Mouse (Mus musculus) kidney, adult 2 months (tissue): ENCODE results near the gene Rufy4. TPM values are rescaled to one million over a fixed set of nuclear protein-coding genes. Genes with fewer than 3 reads are reported as not detected.
A peak's percentile ranks its signal among the peaks of the same experiment; 100 is the strongest.

Experiments used
- DNase-seq: peaks from one replicate; pipeline ENCODE4 v3.0.0; 2021
- H3K27ac ChIP-seq: fragments of 200-500 bp; 2 replicates; pipeline ENCODE4 v1.5.1; 2012; ENCODE audit warnings: low read depth, low read length, control low read depth, inconsistent platforms; ENCODE audit not compliant: insufficient read depth
- H3K27me3 ChIP-seq: fragments of 200-500 bp; replicated peaks from 2 replicates; pipeline ENCODE4 v1.6.1; 2012; ENCODE audit warnings: mild to moderate bottlenecking, moderate library complexity, low read length, inconsistent platforms; ENCODE audit not compliant: control insufficient read depth, insufficient read depth
- H3K36me3 ChIP-seq: fragments of 200-500 bp; 2 replicates; pipeline ENCODE4 v1.6.1; 2012; ENCODE audit warnings: mild to moderate bottlenecking, moderate library complexity, low read length, inconsistent platforms; ENCODE audit not compliant: control insufficient read depth, insufficient read depth
- H3K4me1 ChIP-seq: fragments of 200-500 bp; 2 replicates; pipeline ENCODE4 v1.6.1; 2011; ENCODE audit warnings: low read length; ENCODE audit not compliant: control insufficient read depth, insufficient read depth
- H3K4me3 ChIP-seq: fragments of 200-500 bp; 2 replicates; pipeline ENCODE4 v1.5.1; 2011; ENCODE audit warnings: mild to moderate bottlenecking, low read depth, low read length, control low read depth; ENCODE audit not compliant: insufficient read depth
- CTCF ChIP-seq: fragments of 200-500 bp; conservative IDR thresholded peaks from 2 replicates; pipeline ENCODE4 v1.5.1; 2011; ENCODE audit warnings: low read depth, mild to moderate bottlenecking, control low read depth, low read length, moderate library complexity, mixed read lengths; ENCODE audit not compliant: insufficient read depth, insufficient read length
- POLR2A ChIP-seq: fragments of 200-500 bp; IDR thresholded peaks from one replicate; pipeline ENCODE4 v1.6.1; 2011; ENCODE audit warnings: low read depth, low read length, control low read depth
- WGBS: fragments of 180-500 bp; shearing (Covaris S2); methylation state at CpG from one replicate; pipeline ENCODE4 v1.1.7; 2018; 5-methylcytosine and 5-hydroxymethylcytosine counted together
- polyA plus RNA-seq: library from polyadenylated mRNA; depleted of rRNA; stranded (reverse); fragments of >200 nt; gene quantifications from 2 replicates; pipeline ENCODE4 v1.2.3, GENCODE M21; 2012

The Rufy4 gene
- polyA plus RNA-seq, 1 experiment: 2.4 TPM

DNA sequence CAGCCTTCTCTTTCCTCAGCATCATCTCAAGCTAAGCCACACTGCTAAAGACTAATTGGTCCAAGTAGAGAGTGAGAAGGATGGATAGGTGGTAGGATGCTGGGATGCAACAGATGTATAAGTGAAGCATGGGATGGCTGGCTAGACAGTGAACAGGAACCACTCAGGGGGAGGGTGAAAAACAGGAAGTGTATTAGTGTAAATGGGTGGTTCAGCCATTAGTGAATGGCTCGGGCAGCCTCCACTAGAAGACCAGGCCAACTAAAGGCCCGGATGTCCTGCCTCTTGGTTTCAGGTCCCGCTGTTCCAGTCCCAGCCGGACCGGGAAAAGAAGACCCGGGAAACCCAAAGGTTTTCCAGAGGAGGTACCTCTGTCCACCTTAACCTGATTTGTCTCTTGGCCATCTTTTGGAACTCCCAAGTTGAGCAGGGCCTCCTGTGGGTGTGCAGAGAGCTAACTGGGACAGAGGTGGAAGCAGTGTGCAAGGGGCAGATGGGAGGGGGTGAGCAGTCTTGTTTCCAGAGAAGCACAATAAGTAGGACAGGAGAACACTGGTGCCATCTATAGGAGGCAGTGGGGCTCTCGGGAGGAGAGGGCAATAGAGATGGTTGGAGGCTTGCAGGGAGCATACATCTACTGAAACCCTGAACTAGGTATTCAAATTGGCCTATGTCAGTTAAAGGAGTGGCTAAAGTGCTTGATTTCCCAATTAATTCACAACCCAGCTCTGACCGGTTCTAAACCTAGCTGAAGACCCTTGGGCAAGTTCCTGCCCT, 5.7 kb downstream of the Rufy4 start:
- TF ChIP-seq POLR2A (no peak), CTCF (no peak; the same call in 1 of the 2 replicates)
- no peaks in the 10 kb centered on the region for H3K27me3 ChIP-seq
- no peak overlapping the region for H3K4me3 ChIP-seq
- 89% methylated on average over 8 of the region's 8 CpGs for WGBS
- no peak for DNase-seq
- no peak overlapping the region for H3K27ac ChIP-seq
- no peaks in the 10 kb centered on the region for H3K4me1 ChIP-seq
- H3K36me3 ChIP-seq: no peaks in the 10 kb centered on the region

DNA sequence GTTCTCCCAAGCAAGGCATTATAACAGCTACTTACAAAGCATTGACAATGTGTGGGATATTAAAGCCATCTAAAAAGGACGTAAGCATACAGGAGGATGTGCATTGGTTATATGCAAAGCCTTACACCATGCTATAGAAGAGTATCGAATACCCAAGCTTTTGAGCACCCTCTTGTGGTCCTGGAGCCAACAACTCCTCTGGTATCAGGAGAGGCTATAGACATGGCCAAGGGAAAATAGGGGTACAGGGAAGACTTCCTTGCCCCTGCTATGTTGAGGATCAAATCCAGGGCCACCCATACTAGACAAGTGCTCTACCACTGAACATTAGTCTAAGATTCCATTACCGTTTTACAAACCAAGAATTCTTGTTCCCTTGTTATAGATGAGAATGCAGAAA, 6.7 kb downstream of the Rufy4 start:
- Histone ChIP-seq H3K27ac (no peak overlapping the region), H3K36me3 (no peaks in the 10 kb centered on the region), H3K4me1 (no peaks in the 10 kb centered on the region), H3K4me3 (no peak overlapping the region), H3K27me3 (no peaks in the 10 kb centered on the region)
- TF ChIP-seq CTCF (no peak), POLR2A (no peak)
- 74% methylated on average over 3 of the region's 3 CpGs for WGBS
- DNase-seq: no peak

DNA sequence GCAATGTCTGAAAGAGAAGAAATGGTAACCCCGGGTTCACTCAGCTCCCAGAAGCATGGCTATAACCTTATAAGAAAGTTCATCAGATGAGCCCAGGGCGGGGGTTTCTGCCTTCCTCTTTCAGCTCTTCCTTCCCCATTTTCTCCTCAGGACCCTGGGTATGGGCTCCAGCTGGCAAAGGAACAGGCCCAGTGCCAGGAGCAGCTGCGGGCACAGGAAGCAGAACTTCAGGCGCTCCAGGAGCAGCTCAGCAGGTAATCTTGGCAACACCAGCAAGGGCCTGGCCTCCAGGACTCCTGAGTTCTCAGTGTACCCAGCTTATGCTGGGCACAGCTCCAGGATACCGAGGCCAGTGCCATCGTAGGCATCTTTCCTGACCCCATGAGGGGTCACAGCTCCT, 8.6 kb downstream of the Rufy4 start:
- WGBS: 58% methylated on average over 6 of the region's 6 CpGs
- TF ChIP-seq CTCF (no peak), POLR2A (no peak)
- no peaks in the 10 kb centered on the region for H3K36me3 ChIP-seq
- no peaks in the 10 kb centered on the region for H3K4me1 ChIP-seq
- H3K27me3 ChIP-seq: no peaks in the 10 kb centered on the region
- DNase-seq: no peak
- no peak overlapping the region for H3K27ac ChIP-seq
- H3K4me3 ChIP-seq: no peak overlapping the region

DNA sequence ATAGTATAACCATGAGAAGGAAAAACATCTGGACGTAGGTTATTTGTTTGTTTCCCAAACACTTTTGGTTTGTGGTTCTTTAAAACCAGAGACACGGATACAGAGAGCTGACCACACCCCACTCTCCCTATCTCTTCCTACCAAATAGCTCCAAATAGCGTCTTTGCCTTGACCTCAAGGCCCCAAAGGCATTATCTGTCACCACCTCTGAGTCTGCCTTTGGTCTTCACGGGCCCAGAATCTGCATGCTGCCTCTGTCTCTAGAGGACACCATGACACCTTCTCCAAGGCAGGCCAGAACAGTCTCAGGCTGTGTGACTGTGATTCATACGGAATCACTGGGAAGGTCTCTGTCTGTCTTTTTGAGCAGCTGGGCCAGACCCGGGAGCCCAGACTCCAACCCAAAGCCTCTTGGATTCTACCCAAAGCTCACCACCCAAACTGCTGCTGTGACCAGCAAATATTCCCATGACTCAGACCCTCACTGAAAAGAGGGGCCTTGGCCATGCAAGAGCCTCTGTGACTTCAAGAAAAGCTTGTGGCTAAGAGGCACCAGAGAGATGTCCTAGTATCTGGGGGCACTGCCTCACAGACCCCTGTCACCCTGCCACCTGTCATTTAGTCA, 10.1 kb downstream of the Rufy4 start:
- H3K36me3 ChIP-seq: no peaks in the 10 kb centered on the region
- TF ChIP-seq CTCF (no peak), POLR2A (no peak)
- no peaks in the 10 kb centered on the region for H3K27me3 ChIP-seq
- no peak for DNase-seq
- H3K27ac ChIP-seq: no peak overlapping the region
- WGBS: 83% methylated on average over 6 of the region's 6 CpGs
- H3K4me1 ChIP-seq: no peaks in the 10 kb centered on the region
- no peak overlapping the region for H3K4me3 ChIP-seq

DNA sequence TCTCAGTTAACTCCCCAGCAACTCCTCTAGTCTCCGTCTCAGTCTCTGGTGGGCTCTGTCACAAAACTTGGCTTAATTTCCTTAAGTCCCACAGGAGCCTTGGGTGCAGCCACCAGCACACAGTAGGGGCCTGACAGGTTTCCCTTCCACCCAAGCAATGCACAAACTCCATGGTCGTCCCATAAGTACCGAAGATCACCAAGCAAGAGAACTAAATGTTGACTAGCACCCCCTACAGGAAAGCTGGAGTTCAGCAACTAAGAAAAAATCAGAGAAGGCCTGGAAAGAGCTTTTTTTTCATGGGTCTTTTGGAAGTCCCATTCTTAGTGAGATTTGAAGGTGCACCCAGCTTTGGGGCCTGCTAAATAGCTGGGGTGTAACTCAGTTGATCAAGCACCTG, 14.1 kb downstream of the Rufy4 start:
- Histone ChIP-seq H3K4me1 (no peaks in the 10 kb centered on the region), H3K27me3 (no peaks in the 10 kb centered on the region), H3K36me3 (no peaks in the 10 kb centered on the region), H3K4me3 (no peak overlapping the region), H3K27ac (no peak overlapping the region)
- DNase-seq: peak; percentile 23
- TF ChIP-seq POLR2A: no peak
- peak; percentile 22; the same call in 1 of the 2 replicates for TF ChIP-seq CTCF
- 51% methylated on average over 3 of the region's 3 CpGs for WGBS

DNA sequence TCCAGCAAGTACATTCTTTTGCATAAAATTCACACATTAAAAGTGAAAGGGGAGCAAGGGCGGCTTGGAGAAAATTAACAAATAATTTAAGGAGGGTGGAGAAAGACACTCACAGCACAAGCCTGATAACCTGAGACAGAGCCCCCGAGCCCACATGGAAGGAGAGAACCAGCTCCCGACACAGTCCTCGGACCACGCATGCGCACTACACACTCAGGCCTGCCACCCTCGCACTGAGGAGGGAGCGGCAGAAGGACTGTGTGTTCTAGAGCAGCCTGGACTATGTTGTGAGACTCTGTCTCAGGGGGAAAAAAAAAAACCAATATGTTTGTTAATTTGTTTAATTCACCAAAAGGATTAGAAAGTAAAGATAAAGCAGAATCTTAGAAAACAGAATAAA, 16.4 kb downstream of the Rufy4 start:
- no peak for TF ChIP-seq CTCF
- Histone ChIP-seq H3K27me3 (no peaks in the 10 kb centered on the region), H3K4me3 (no peak overlapping the region), H3K36me3 (no peaks in the 10 kb centered on the region), H3K4me1 (no peaks in the 10 kb centered on the region), H3K27ac (no peak overlapping the region)
- WGBS: 72% methylated on average over 8 of the region's 8 CpGs
- DNase-seq: no peak

DNA sequence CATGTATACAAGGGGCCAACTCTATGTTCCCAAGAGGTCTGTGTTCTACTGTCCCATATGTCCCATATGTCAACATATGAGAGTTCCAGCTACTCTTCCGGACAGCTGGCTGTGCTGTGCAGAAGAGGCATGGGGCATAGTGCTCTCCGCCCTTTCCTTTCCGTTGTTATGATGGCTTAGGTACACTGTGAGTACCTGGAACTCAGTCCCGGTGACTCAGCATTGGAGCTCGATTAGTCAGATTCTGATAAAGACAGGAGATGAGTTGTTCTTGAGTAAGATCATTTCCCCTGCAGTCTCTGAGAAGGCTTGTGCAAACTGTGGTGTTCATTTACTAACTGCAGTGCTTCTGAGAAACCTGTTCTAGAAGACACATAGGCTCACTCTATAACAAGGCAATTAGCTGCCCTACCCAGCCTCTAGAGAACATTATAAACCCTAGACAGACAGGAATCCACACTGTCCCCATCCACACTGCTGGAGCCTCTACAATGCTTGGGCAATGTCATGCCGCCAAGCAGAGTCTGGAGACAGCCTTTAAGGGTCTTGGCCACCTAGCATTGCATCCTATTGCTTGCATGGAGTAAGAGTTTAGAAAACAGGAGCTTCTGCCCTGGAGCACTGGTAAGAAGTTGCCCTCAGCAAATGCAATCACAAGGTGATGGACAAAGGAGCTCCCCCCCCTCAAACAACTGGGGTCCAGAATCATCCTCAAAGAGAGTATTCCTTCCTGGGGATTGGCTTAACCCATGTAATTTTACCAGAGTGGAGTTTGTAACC, 24.0 kb downstream of the Rufy4 start:
- no peaks in the 10 kb centered on the region for H3K27me3 ChIP-seq
- DNase-seq: no peak
- 87% methylated on average over 6 of the region's 6 CpGs for WGBS
- H3K4me3 ChIP-seq: no peak overlapping the region
- no peak overlapping the region for H3K27ac ChIP-seq
- TF ChIP-seq CTCF (no peak), POLR2A (no peak)
- H3K4me1 ChIP-seq: no peaks in the 10 kb centered on the region
- no peaks in the 10 kb centered on the region for H3K36me3 ChIP-seq
